Mouse (Mus musculus) midbrain, postnatal 0 days (tissue): ENCODE measurements at regions not wholly inside any gene's neighbourhood (a gene's known extent, or its start where the extent isn't known, plus 50 kb on each side); places are given as distances from the start of the nearest gene placed in this dataset.

Source experiments
- ATAC-seq: fragments of 200-750 bp; cut with Nextera tagmentation; 2 replicates; pipeline ENCODE4 v1.8.0; 2017; ENCODE audit warnings: moderate number of reproducible peaks, mild to moderate bottlenecking, moderate TSS enrichment, moderate library complexity; ENCODE audit not compliant: low FRiP score
- DNase-seq: peaks from one replicate; pipeline ENCODE4 v3.0.0-alpha.2; 2015; ENCODE audit warnings: low spot score
- H3K27ac ChIP-seq: fragments of 300-500 bp; sonication (generic); 2 replicates; pipeline ENCODE4 v1.5.1; 2014; ENCODE audit warnings: low read depth, mild to moderate bottlenecking, low read length, mixed read lengths
- H3K27me3 ChIP-seq: fragments of 300-500 bp; sonication (generic); 2 replicates; pipeline ENCODE4 v1.6.1; 2014; ENCODE audit warnings: low read length, control low read depth, mixed read lengths; ENCODE audit not compliant: insufficient read depth
- H3K36me3 ChIP-seq: fragments of 300-500 bp; sonication (generic); 2 replicates; pipeline ENCODE4 v1.6.1; 2014; ENCODE audit warnings: low read length, control low read depth, mixed read lengths; ENCODE audit not compliant: insufficient read depth
- H3K4me1 ChIP-seq: fragments of 300-500 bp; sonication (generic); 2 replicates; pipeline ENCODE4 v1.6.1; 2014; ENCODE audit warnings: mild to moderate bottlenecking, control low read depth, antibody characterized with exemption, low read length, mixed read lengths; ENCODE audit not compliant: insufficient read depth
- H3K4me2 ChIP-seq: fragments of 300-500 bp; sonication (generic); 2 replicates; pipeline ENCODE4 v1.6.1; 2014; ENCODE audit warnings: low read depth, mild to moderate bottlenecking, low read length, mixed read lengths; ENCODE audit not compliant: poor library complexity, severe bottlenecking
- H3K4me3 ChIP-seq: fragments of 300-500 bp; sonication (generic); 2 replicates; pipeline ENCODE4 v1.5.1; 2014; ENCODE audit warnings: low read depth, mild to moderate bottlenecking, low read length, moderate library complexity
- H3K9ac ChIP-seq: fragments of 300-500 bp; sonication (generic); replicated peaks from 2 replicates; pipeline ENCODE4 v1.6.1; 2014; ENCODE audit warnings: mild to moderate bottlenecking, low read length, moderate library complexity, mixed read lengths; ENCODE audit not compliant: poor library complexity, severe bottlenecking
- H3K9me3 ChIP-seq: fragments of 300-500 bp; sonication (generic); 2 replicates; pipeline ENCODE4 v1.6.1; 2016; ENCODE audit warnings: low read length, control low read depth
- CTCF ChIP-seq: IDR thresholded peaks from 2 replicates; pipeline ENCODE4 v1.5.1; 2016; ENCODE audit warnings: antibody characterized with exemption, mild to moderate bottlenecking
- WGBS: fragments of 180-500 bp; shearing (Covaris S2); extraction: QIAGEN DNeasy Blood & Tissue Kit; methylation state at CpG from one replicate; pipeline ENCODE4 v1.1.7; 2014; 5-methylcytosine and 5-hydroxymethylcytosine counted together

- Histone ChIP-seq H3K9me3 (no peaks in the 10 kb centered on the region), H3K4me3 (no peak overlapping the region), H3K36me3 (no peaks in the 10 kb centered on the region), H3K27me3 (no peaks in the 10 kb centered on the region), H3K27ac (no peak overlapping the region), H3K9ac (no peak overlapping the region), H3K4me1 (no peaks in the 10 kb centered on the region), H3K4me2 (no peak overlapping the region)
- ATAC-seq (0 out of 2 replicates have a peak, but pooled peaks have one; percentile 13), DNase-seq (no peak)
- 63% methylated on average over 9 of the region's 9 CpGs for WGBS
- no peak for TF ChIP-seq CTCF
Observed at GRCm38 (mm10) chr11:23996250-23996649, 78.6 kb downstream of the A830031A19Rik start.

- Histone ChIP-seq H3K9ac (no peak overlapping the region), H3K9me3 (no peaks in the 10 kb centered on the region), H3K36me3 (no peaks in the 10 kb centered on the region), H3K27me3 (no peaks in the 10 kb centered on the region), H3K4me3 (no peak overlapping the region), H3K4me1 (no peaks in the 10 kb centered on the region), H3K4me2 (no peak overlapping the region), H3K27ac (no peak overlapping the region)
- ATAC-seq (no peak), DNase-seq (no peak)
- TF ChIP-seq CTCF: no peak
Observed at GRCm38 (mm10) chr11:23994160-23994559, 80.7 kb downstream of the A830031A19Rik start.

GRCm38 (mm10) chr11:23987532-23988450 lies 87.1 kb downstream of the A830031A19Rik start:
- Histone ChIP-seq H3K4me1 (no peaks in the 10 kb centered on the region), H3K4me3 (no peak overlapping the region), H3K27ac (no peak overlapping the region), H3K9ac (no peak overlapping the region), H3K36me3 (no peaks in the 10 kb centered on the region), H3K4me2 (no peak overlapping the region), H3K27me3 (0 out of 2 replicates have a peak, but pooled peaks cover 5% of the 10 kb centered on the region), H3K9me3 (no peaks in the 10 kb centered on the region)
- ATAC-seq (no peak), DNase-seq (no peak)
- 78% methylated on average over 7 of the region's 7 CpGs for WGBS
- TF ChIP-seq CTCF: no peak

- Histone ChIP-seq H3K36me3 (no peaks in the 10 kb centered on the region), H3K4me1 (no peaks in the 10 kb centered on the region), H3K4me3 (no peak overlapping the region), H3K4me2 (no peak overlapping the region), H3K9ac (no peak overlapping the region), H3K9me3 (no peaks in the 10 kb centered on the region), H3K27ac (no peak overlapping the region), H3K27me3 (0 out of 2 replicates have a peak, but pooled peaks cover 5% of the 10 kb centered on the region)
- DNase-seq: no peak
- no peak for TF ChIP-seq CTCF
- ATAC-seq: no peak
- 95% methylated on average over 3 of the region's 3 CpGs for WGBS
Observed at GRCm38 (mm10) chr11:23985231-23985630, 89.6 kb downstream of the A830031A19Rik start.

- peak; percentile 99 for TF ChIP-seq CTCF
Observed at GRCm38 (mm10) chr11:23979332-23979731, 84.3 kb upstream of the Papolg start.

GRCm38 (mm10) chr11:23978300-23978699 lies 83.2 kb upstream of the Papolg start:
- H3K4me2 ChIP-seq: no peak overlapping the region
- TF ChIP-seq CTCF: peak; percentile 41
- DNase-seq: peak; percentile 24
- no peaks in the 10 kb centered on the region for H3K36me3 ChIP-seq
- H3K27ac ChIP-seq: no peak overlapping the region
- no peak overlapping the region for H3K4me3 ChIP-seq
- 75% methylated on average over 5 of the region's 5 CpGs for WGBS
- no peak overlapping the region for H3K9ac ChIP-seq
- no peaks in the 10 kb centered on the region for H3K4me1 ChIP-seq
- no peak for ATAC-seq
- H3K27me3 ChIP-seq: peaks cover 3% of the 10 kb centered on the region; the same call in 1 of the 2 replicates
- no peaks in the 10 kb centered on the region for H3K9me3 ChIP-seq

More at GRCm38 (mm10) chr11:23979332-23979731, 84.3 kb upstream of the Papolg start:
- Histone ChIP-seq H3K4me3 (no peak overlapping the region), H3K27ac (no peak overlapping the region), H3K27me3 (peaks cover 3% of the 10 kb centered on the region; the same call in 1 of the 2 replicates), H3K4me2 (no peak overlapping the region), H3K4me1 (no peaks in the 10 kb centered on the region), H3K9me3 (no peaks in the 10 kb centered on the region), H3K36me3 (no peaks in the 10 kb centered on the region), H3K9ac (no peak overlapping the region)
- WGBS: 9% methylated on average over 5 of the region's 5 CpGs
- ATAC-seq: peak; percentile 84; the same call in 1 of the 2 replicates
- peak; percentile 88 for DNase-seq
